Mouse (Mus musculus): ENCODE measurements around the gene Dync1i2. TPM values are rescaled to one million over a fixed set of nuclear protein-coding genes. Genes with fewer than 3 reads are reported as not detected.
A peak's percentile ranks its signal among the peaks of the same experiment; 100 is the strongest.

Dync1i2 gene
- polyA plus RNA-seq, 1 experiment = not detected

DNA sequence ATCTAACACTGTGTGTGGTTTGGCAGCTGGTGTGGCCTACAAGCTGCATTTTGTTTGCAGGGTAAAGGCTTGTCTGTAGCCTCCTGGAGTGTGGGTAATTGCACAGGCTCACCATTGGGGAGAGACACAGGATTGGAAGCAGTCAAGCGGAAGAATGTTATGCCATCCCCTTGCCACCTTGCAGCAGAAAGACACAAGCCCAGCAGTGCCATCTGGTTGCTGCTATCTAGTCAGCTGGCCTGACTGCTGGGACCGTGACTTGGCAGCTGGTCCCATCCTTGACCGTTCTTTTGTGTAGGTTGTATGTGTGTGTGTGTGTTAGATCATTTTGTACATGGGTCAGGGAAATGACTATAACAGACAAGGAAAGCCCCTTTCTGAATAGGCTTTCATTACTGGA, 33.9 kb downstream of the Dync1i2 start:
- WGBS = 27% methylated on average over 3 of the region's 3 CpGs

GRCm38 (mm10) chr2:71246096-71246495, 34.6 kb downstream of the Dync1i2 start:
- WGBS = 43% methylated on average over 5 of the region's 5 CpGs
- Histone ChIP-seq H3K4me3 (ENCODE audit: insufficient read depth, low read depth, low read length) (no peak overlapping the region), H3K27ac (ENCODE audit: insufficient read depth, low read depth, low read length) (no peak overlapping the region), H3K4me1 (ENCODE audit: control insufficient read depth, insufficient read depth, low read length) (peaks cover 3% of the 10 kb centered on the region)
- TF ChIP-seq POLR2A (IDR thresholded peaks at IDR 0.05; ENCODE audit: insufficient read depth, low read depth, low read length) (no peak), CTCF (IDR thresholded peaks at IDR 0.05; ENCODE audit: insufficient read depth, low read depth, low read length) (no peak)

More for the DNA sequence above, 33.9 kb downstream of the Dync1i2 start:
- Histone ChIP-seq H3K27ac (ENCODE audit: insufficient read depth, low read depth, low read length) (peak overlapping the region; percentile 39; the same call in 1 of the 2 replicates), H3K4me1 (ENCODE audit: control insufficient read depth, insufficient read depth, low read length) (peaks cover 3% of the 10 kb centered on the region), H3K4me3 (ENCODE audit: insufficient read depth, low read depth, low read length) (no peak overlapping the region)
- TF ChIP-seq CTCF (IDR thresholded peaks at IDR 0.05; ENCODE audit: insufficient read depth, low read depth, low read length) (no peak), POLR2A (IDR thresholded peaks at IDR 0.05; ENCODE audit: insufficient read depth, low read depth, low read length) (no peak)

DNA sequence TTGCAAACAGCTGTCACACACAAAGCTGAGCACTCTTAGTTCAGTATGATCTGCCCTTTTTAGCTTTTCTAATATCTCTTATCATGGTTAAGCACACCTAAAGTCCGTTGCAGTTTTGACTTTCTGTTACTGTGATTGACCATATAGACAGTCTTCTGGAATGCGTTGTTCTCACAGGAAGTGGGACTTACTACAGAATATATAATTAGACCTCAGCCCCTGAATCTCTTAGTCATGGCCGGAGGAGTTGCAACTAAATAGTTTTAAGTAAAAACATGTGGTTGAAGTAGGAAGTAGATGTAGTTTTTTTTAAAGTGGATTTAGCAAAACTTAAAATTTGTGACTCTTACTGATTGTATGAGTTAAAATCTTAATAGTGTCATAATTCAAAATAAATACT, 36.6 kb downstream of the Dync1i2 start:
- H3K27ac ChIP-seq (ENCODE audit: insufficient read depth, low read depth, low read length) = no peak overlapping the region
- no peak overlapping the region for H3K4me3 ChIP-seq (ENCODE audit: insufficient read depth, low read depth, low read length)
- peaks cover 3% of the 10 kb centered on the region for H3K4me1 ChIP-seq (ENCODE audit: control insufficient read depth, insufficient read depth, low read length)
- TF ChIP-seq POLR2A (IDR thresholded peaks at IDR 0.05; ENCODE audit: insufficient read depth, low read depth, low read length) (no peak), CTCF (IDR thresholded peaks at IDR 0.05; ENCODE audit: insufficient read depth, low read depth, low read length) (no peak)
- WGBS = 38% methylated on average over 3 of the region's 3 CpGs

DNA sequence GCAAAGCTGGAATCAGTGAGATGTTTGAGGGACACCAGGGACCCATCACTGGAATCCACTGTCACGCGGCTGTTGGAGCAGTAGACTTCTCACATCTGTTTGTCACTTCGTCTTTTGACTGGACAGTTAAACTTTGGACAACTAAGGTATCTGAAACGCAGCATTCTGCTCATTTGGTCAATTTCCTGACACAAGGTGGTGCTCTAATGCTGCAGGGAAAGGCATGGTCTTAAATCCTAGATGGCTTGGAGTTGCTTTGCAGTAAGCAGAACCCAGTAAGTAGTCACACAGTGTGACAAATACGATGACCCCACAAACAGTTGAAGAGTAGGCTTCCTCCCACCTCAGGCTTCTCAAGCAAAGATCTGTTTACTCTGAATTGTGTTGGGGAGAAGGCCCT, 39.3 kb downstream of the Dync1i2 start:
- no peak overlapping the region for H3K4me3 ChIP-seq (ENCODE audit: insufficient read depth, low read depth, low read length)
- TF ChIP-seq POLR2A (IDR thresholded peaks at IDR 0.05; ENCODE audit: insufficient read depth, low read depth, low read length) = no peak
- TF ChIP-seq CTCF (IDR thresholded peaks at IDR 0.05; ENCODE audit: insufficient read depth, low read depth, low read length) = no peak
- 0 out of 2 replicates have a peak, but pooled peaks cover 2% of the 10 kb centered on the region for H3K4me1 ChIP-seq (ENCODE audit: control insufficient read depth, insufficient read depth, low read length)
- WGBS = 53% methylated on average over 5 of the region's 5 CpGs
- no peak overlapping the region for H3K27ac ChIP-seq (ENCODE audit: insufficient read depth, low read depth, low read length)

- 43% methylated on average over 4 of the region's 4 CpGs for WGBS
- Histone ChIP-seq H3K4me3 (ENCODE audit: insufficient read depth, low read depth, low read length) (no peak overlapping the region), H3K4me1 (ENCODE audit: control insufficient read depth, insufficient read depth, low read length) (0 out of 2 replicates have a peak, but pooled peaks cover 2% of the 10 kb centered on the region), H3K27ac (ENCODE audit: insufficient read depth, low read depth, low read length) (no peak overlapping the region)
- TF ChIP-seq CTCF (IDR thresholded peaks at IDR 0.05; ENCODE audit: insufficient read depth, low read depth, low read length) (no peak), POLR2A (IDR thresholded peaks at IDR 0.05; ENCODE audit: insufficient read depth, low read depth, low read length) (no peak)
These were observed 43.3 kb downstream of the Dync1i2 start for GRCm38 (mm10) chr2:71254836-71255235.

DNA sequence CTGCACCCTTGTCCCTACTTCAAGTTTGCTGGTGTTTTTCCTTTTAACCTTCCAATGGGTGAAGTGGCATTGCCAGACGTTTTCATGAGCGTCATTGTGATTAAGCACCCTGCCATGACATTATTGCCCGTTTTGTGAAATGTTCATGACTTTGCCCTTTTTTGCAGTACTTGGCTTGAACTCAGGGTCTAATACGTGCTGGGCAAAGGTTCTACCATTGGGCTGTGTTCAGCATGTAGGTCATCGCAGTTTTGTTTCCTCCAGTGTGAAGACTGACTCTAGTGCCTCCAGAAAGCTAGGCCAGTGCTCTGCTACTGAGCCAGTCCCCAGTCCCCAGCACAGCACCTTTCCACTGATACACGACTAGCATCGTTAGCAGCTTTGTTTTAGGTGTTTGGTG, 45.1 kb downstream of the Dync1i2 start:
- H3K27ac ChIP-seq (ENCODE audit: insufficient read depth, low read depth, low read length) = no peak overlapping the region
- 66% methylated on average over 7 of the region's 7 CpGs for WGBS

DNA sequence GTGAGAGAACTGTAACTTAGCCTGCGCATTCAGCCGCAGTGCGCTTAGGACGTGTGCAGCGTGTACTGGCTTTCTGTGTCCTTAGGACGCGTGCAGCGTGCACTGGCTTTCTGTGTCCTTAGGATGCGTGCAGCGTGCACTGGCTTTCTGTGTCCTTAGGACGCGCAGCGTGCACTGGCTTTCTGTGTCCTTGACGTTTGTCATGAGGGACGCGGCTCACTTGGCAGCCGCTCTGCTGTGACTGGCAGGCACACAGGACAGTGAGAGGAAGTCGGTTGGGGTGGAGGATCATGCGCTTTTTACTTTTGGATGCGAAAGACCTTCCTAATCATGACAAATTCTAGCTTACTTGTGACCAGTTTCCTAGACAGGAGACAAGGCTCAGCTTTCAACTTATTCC, 53.1 kb downstream of the Dync1i2 start:
- 86% methylated on average over 20 of the region's 20 CpGs for WGBS
- no peaks in the 10 kb centered on the region for H3K4me1 ChIP-seq (ENCODE audit: control insufficient read depth, insufficient read depth, low read length)
- no peak overlapping the region for H3K4me3 ChIP-seq (ENCODE audit: insufficient read depth, low read depth, low read length)
- no peak for TF ChIP-seq CTCF (IDR thresholded peaks at IDR 0.05; ENCODE audit: insufficient read depth, low read depth, low read length)
- no peak for TF ChIP-seq POLR2A (IDR thresholded peaks at IDR 0.05; ENCODE audit: insufficient read depth, low read depth, low read length)
- no peak overlapping the region for H3K27ac ChIP-seq (ENCODE audit: insufficient read depth, low read depth, low read length)

More for the DNA sequence above, 45.1 kb downstream of the Dync1i2 start:
- H3K4me1 ChIP-seq (ENCODE audit: control insufficient read depth, insufficient read depth, low read length) = 0 out of 2 replicates have a peak, but pooled peaks cover 2% of the 10 kb centered on the region
- H3K4me3 ChIP-seq (ENCODE audit: insufficient read depth, low read depth, low read length) = no peak overlapping the region
- TF ChIP-seq POLR2A (IDR thresholded peaks at IDR 0.05; ENCODE audit: insufficient read depth, low read depth, low read length) (no peak), CTCF (IDR thresholded peaks at IDR 0.05; ENCODE audit: insufficient read depth, low read depth, low read length) (no peak)

DNA sequence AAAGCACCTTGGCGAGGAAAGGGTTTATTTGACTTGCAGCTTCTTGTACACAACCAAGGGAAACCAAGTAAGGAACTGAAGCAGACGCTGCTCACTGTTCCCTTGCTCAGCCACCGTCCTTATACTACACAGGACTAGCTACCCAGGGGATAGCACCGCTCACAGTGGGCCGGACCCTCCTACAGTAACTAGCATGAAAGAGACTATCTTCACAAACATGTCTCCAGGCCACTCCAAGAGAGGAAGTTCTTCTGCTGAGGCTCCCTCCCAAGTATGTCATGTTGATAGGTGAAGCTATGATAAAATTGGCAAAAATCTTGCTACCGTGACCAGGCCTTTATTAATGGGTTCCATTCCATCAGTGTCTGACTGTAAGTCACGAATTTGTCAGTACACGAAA, 57.2 kb downstream of the Dync1i2 start:
- 94% methylated on average over 8 of the region's 8 CpGs for WGBS
- no peaks in the 10 kb centered on the region for H3K4me1 ChIP-seq (ENCODE audit: control insufficient read depth, insufficient read depth, low read length)
- H3K27ac ChIP-seq (ENCODE audit: insufficient read depth, low read depth, low read length) = no peak overlapping the region
- no peak overlapping the region for H3K4me3 ChIP-seq (ENCODE audit: insufficient read depth, low read depth, low read length)
- no peak for TF ChIP-seq POLR2A (IDR thresholded peaks at IDR 0.05; ENCODE audit: insufficient read depth, low read depth, low read length)
- no peak for TF ChIP-seq CTCF (IDR thresholded peaks at IDR 0.05; ENCODE audit: insufficient read depth, low read depth, low read length)

- H3K27ac ChIP-seq (ENCODE audit: insufficient read depth, low read depth, low read length) = no peak overlapping the region
- no peak overlapping the region for H3K4me3 ChIP-seq (ENCODE audit: insufficient read depth, low read depth, low read length)
- peaks cover 2% of the 10 kb centered on the region; the same call in 1 of the 2 replicates for H3K4me1 ChIP-seq (ENCODE audit: control insufficient read depth, insufficient read depth, low read length)
- WGBS = 91% methylated on average over 1 of the region's 1 CpGs
- TF ChIP-seq CTCF (IDR thresholded peaks at IDR 0.05; ENCODE audit: insufficient read depth, low read depth, low read length) = no peak
- no peak for TF ChIP-seq POLR2A (IDR thresholded peaks at IDR 0.05; ENCODE audit: insufficient read depth, low read depth, low read length)
These were observed 57.8 kb downstream of the Dync1i2 start for GRCm38 (mm10) chr2:71269332-71269731.

GRCm38 (mm10) chr2:71270085-71270484, 58.6 kb downstream of the Dync1i2 start:
- TF ChIP-seq POLR2A (IDR thresholded peaks at IDR 0.05; ENCODE audit: insufficient read depth, low read depth, low read length) = no peak
- TF ChIP-seq CTCF (IDR thresholded peaks at IDR 0.05; ENCODE audit: insufficient read depth, low read depth, low read length) = no peak
- Histone ChIP-seq H3K4me3 (ENCODE audit: insufficient read depth, low read depth, low read length) (no peak overlapping the region), H3K27ac (ENCODE audit: insufficient read depth, low read depth, low read length) (no peak overlapping the region), H3K4me1 (ENCODE audit: control insufficient read depth, insufficient read depth, low read length) (peaks cover 5% of the 10 kb centered on the region)
- WGBS = 57% methylated on average over 4 of the region's 4 CpGs
